Mouse (Mus musculus): ENCODE data around the gene Gtf2ird1.

Gene Gtf2ird1

DNA sequence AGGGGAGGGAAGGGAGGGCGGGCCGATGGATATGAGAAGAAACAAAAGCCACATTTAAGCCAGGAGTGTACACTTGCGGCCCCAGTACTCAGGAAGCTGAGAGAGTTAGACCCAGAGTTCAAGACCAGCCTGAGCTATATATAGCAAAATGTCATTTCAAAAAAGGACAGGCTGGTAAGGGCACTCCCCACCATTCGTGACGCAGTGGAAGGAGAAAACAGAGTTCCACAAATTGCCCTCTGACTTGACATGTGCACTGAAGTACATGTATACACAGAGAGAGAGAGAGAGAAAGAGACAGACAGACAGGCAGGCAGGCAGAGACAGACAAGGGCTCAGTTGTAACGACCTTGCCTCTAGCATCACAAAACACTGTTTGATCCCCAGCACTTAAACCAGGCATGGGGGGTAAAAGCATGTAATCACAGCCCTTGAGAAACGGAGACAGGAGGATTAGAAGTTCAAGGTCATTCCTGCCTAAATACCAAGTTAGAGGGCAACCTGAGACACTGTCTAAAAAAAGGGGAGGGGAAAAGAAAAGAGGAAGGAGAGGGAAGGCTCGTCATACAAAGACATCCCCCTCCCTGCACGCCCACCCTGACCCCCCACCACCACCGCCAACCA lies 11.2 kb downstream of the Gtf2ird1 start:
- DNase-seq (ENCODE audit: low read depth, low spot score) = peak; percentile 87

DNA sequence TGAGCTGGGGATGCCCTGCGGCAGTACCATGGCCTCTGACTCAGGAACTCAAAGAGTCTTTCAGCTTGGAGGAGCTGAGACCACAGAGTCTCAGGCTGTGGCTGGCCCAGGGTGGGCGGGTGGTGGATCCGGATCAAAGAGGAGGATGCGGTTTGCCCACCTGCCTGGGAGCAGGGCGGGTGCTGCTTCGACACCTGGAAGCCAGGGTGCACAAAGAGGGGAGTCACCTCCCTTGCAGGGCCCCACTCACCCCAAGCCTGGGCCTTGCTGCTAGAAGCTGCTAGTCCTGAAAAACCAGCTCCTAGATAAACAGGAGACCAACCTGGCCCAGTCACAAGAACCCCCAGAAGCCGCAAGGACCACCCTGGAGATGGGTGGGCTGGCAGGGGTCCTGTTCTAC lies 12.0 kb downstream of the Gtf2ird1 start:
- no peak for DNase-seq (ENCODE audit: low read depth, low spot score)

DNA sequence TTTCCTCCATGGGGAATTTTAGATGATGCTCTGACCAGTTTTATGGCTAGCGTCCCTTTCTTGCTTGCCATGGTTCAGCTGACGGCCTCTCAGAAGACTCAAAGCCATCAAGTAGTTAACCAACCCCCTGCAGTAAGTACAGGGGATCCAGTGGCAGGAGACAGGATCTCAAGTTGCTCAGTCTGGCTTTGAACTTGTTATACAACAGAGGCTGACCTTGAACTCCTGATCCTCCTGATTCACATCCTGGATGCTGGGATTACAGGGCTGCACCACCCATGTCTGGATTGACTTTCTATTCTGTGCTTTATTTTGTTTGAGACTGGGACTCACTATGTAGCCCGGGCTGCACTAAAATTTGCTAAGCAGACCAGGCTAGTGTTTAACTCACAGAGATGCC lies 14.4 kb downstream of the Gtf2ird1 start:
- DNase-seq (ENCODE audit: low read depth, low spot score) = peak; percentile 75

DNA sequence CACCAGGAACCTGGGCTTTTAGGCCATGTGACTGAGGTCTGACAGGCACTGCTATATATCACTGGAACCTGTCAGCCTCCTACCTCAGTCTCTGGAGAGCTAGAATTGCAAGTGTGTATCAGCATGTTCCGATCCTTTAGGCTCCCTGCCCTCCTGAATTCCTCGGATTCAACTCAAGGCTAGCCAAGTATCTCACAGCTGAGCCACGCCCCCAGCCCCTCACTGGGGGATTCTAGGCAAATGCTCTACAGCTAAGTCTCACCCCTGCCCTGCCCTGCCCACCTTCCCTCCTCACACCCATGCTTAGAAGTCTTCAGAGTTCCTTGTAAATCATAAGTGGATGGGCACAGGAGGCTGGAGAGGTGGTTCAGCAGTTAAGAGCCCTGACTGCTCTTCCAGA lies 15.4 kb downstream of the Gtf2ird1 start:
- peak; percentile 72 for DNase-seq (ENCODE audit: low read depth, low spot score)

DNA sequence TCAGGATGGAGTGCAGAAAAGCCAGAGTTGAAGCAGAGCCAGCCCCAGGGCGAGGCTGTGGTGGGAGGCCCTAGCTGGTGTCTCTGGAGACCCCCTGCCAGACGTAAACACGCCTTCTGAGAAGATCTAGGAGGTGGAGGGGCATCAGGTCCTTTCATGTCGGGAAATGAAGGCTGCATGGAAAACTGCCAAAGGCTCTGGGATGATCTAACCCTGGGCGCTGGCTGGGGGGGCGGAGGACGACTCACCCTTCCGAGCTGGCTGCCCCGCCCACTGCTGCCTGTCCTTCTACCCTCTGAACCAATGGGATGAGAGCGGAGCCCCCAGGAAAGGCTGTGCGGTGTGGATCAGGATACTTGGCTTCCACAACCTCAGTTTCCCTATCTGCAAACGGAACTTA lies 16.4 kb downstream of the Gtf2ird1 start:
- no peak for DNase-seq (ENCODE audit: low read depth, low spot score)

DNA sequence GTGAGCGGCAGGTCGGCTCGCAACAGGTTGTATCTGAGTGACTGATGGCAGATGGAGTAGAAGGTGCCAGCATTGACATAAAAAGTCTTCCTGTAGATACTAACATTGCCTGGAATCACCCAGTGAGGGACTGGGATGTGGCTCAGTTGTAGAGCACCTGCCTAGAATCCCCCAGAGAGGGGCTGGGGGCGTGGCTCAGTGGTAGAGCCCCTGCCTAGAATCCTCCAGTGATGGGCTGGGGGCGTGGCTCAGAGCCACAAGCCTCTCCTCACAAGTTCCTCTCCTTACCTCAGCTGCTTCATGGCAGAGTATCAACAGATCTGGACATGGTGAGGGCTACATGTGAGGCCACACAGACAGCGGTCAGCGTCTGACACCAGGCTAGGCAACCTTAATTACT lies 17.0 kb downstream of the Gtf2ird1 start:
- peak; percentile 56 for DNase-seq (ENCODE audit: low read depth, low spot score)

DNA sequence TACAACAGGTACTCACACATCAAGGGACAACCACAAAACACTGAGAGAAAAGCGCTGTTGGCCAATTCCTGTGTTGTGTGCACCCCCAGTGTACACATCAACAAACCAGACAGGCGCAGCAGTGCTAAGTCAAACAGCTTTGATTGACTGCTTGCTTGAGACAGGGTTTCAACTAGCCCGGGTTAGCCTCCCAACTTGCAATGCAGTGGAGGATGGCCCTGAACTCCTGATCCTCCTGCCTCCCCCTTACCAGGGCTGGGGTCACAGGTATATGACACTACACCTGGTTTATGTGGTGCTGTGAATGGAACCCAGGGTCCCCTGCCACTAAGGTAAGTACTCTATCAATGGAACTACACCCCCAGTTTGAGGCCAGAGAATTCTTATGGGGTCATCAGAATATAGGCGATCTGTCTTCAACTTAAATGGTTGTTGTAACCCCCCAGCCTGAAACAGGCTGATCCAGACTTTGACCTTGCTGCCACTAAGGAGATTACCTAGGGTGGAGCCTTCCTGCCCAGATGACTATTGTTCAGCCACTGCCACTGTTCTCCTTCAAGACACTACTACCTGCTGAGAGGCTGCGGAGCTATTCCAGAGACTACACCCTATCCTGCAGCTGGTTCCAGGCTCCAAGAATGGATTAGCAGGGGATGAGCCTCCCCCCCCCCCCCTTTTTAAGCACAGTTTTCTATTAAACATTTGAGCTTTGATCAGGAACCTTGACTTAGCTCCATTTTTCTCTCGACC lies 17.7 kb downstream of the Gtf2ird1 start:
- DNase-seq (ENCODE audit: low read depth, low spot score) = peak; percentile 93

DNA sequence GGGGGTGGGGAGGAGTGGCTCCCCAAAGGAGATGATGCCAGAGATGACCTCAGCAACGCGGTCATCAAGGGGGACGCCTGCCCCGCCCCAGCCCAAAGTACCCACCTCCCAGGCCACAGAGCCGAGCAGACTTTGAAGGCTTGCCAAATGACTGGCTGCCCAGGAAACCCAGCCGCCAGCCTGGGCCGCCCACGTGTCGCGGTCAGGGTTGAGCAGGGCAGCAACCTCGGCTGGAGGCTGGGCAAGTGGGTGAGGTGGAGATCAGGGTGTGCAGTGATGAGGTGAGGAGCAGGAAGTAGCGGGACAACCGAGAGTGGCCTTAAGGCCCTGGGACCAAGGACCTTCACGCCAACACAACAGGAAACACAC lies 19.1 kb downstream of the Gtf2ird1 start:
- DNase-seq (ENCODE audit: low read depth, low spot score) = no peak

DNA sequence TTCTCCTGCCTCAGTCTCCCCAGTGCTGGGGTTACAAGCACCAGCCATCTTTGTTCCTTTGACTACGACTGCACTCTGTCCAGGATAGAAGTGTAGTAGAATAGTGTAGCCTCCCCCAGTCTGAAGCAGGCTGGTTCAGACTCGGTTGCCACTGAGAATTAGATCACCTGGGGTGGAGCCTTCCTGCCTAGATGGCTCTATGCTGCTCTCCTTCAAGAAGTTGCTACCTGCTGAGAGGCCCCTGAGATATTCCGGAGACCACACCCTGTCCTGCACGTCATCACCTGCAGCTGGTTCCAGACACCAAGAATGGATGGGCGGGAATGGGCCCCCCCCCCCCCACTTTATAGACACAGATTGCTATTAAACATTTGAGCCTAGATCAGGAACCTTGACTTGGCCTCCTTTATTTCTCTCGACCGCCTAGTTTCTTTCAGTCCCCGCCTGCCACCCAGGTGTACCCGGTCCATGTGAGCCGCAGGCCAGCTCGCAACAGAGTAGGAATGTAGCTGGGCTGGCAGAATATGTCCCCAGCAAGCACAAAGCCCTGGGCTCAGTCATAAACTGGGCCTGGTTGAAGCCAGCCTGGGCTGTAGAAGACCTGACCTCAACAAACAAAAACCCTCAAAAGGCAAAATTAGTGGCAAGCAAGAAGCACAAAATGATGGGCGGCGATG lies 19.6 kb downstream of the Gtf2ird1 start:
- DNase-seq (ENCODE audit: low read depth, low spot score) = peak; percentile 93

DNA sequence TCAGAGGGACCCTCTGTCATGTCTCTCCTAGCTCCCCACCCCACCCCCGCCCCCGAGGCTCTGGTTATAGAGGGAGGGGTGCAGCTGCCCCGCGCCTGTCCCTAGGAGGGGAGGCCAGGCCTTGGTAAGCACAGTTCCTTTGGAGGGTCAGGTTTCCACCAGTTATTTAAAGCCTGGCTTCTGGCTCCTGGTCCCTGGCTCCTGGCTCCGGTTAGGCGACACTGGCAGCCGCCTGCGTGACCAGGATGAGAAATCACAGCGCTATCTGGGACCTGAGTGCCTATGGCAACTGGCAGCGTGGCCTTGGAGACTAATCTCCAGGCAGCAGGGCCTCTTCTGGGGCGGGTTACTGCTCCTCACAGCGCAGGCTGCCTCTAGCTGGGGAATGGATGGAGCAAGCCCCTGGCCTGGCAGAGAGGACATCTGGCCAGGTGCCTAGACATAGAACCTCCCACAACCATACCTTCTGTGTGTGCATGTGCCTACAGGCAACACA lies 20.6 kb downstream of the Gtf2ird1 start:
- DNase-seq (ENCODE audit: low read depth, low spot score) = no peak

DNA sequence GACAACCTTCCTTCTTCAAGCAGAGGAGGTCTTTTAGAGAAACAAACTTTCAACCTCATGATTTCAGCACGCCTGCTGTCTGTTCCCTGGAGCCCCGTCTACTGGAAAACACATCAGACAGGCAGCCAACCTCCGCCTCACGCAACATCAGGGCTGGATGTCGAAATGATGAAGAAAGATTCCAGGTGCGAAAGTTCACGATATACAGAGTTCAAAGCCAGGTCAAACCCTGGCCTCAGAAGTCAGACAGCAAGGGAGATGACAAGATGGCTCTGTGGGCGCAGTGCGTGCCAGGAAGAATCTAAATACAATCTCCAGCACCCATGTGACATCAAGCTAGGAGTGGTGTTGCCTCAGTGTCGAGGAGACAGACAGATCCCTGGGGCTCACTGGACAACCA lies 23.4 kb downstream of the Gtf2ird1 start:
- no peak for DNase-seq (ENCODE audit: low read depth, low spot score)

DNA sequence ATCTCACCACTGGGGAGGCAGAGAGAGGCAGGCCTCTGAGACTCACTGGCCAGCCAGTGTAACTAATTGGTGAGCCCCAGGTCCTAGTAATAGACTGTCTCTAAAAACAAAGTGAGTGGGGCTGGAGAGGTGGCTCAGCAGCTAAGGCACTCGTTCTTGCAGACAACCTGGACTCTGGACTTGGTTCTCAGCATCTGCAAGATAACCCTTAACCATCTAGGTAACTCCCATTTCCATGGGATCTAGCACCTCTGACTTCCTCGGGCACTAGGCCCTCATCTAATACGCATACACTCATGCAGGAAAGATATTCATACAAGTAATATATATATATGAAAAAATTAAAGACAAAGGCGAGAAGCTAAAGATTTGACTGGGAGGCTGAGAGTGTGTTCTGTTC lies 26.4 kb downstream of the Gtf2ird1 start:
- DNase-seq (ENCODE audit: low read depth, low spot score) = no peak

DNA sequence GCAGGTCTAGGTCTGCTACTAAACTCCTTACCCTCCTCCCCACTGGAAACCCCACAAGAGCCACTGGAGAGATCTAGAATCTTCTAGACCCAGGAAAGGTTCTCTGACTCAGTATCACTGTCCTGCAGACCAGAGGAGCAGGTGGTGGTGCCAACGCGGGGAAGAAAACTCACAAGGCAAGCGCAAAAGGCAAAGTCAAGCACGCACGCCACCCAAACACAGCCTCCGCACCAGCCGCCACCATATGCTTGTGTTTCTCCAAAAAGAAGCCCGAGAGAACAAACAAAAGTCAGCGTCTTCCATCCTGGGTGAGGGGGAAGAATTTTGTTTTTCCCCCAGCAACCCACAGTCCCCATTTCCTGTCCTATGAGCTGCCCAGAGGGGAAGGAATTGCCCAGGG lies 28.9 kb downstream of the Gtf2ird1 start:
- DNase-seq (ENCODE audit: low read depth, low spot score) = no peak

DNA sequence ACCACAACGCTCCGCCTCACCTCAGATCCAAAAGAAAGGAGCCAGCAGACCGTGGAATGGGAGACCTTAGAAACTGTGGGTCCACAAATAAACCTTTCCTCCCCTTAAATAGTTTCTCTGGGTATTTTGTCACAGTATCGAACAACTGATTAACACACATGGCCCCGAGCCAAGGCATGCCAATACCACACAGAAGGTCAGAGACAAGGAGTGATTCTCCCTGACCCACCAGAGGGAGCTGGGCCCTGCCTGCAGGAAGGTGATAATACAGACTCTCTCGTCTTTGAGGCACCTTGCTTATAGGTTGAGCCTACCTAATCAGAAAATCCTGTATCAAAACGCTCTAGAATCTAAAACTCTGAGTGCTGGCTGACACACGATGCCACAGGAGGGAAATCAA lies 30.9 kb downstream of the Gtf2ird1 start:
- no peak for DNase-seq (ENCODE audit: low read depth, low spot score)

DNA sequence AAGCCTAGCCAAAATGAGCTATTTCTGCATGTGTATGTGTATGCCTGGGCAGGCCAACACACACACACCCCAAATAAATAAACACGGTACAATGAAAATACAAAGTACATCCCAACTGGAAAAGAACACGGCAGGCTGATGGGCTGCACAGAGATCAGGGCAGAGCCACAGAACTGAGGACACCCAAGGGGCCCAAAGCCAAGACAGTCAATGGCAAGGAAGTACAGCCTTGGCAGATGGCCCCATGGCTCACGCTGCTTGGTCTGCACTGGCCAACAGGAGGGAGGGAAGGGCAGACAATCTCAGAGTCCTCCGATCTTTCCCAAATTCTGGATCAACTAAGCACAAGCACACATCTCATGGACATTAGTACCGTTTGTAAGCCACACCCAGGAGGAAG lies 32.6 kb downstream of the Gtf2ird1 start:
- no peak for DNase-seq (ENCODE audit: low read depth, low spot score)

DNA sequence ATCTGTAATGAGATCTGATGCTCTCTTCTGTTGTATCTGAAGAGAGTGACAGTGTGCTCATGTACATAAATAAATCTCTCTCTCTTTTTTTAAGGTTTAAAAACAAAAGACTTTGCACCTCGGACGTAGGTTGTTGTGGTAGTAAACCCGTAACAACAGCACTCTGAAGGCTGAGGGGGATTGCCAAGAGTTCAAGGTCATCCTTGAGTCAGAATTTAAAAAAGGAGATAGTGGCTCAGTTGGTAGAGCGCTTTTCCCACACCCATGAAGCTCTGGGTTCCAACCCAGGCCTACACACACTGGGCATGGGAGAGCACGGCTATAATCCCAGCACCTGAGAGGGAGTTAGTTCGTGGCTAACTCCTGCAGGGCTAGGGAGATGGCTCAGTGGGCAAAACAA lies 33.1 kb downstream of the Gtf2ird1 start:
- no peak for DNase-seq (ENCODE audit: low read depth, low spot score)

DNA sequence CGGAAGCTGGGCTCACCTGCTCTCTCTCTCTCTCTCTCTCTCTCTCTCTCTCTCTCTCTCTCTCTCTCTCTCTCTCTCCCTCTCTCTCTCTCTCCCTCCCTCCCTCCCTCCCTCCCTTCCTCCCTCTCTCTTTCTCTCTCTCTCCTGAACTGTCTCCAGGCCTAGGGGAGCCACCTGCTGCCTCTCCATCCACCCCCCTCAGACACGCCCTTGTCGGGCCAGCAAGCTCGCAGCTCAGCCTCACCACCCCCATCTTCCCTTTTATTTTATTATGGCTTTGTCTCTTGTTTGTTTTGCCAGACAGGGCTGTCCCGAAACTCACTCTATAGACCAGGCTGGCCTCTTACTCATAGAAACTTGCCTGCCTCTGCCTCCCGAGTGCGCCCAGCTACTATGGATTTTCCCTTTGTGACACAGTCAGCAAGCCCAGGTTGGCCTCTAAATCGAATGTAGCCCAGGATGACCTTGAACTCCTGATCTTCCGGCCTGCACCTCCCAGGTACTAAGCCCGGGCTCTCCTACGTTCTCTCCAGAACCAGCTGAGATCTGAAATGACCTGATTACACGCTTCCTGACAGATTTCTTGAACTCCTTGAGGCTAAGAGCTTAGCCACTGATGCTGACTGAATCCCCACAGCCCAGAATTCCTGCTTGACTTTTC lies 34.1 kb downstream of the Gtf2ird1 start:
- DNase-seq (ENCODE audit: low read depth, low spot score) = peak; percentile 91

DNA sequence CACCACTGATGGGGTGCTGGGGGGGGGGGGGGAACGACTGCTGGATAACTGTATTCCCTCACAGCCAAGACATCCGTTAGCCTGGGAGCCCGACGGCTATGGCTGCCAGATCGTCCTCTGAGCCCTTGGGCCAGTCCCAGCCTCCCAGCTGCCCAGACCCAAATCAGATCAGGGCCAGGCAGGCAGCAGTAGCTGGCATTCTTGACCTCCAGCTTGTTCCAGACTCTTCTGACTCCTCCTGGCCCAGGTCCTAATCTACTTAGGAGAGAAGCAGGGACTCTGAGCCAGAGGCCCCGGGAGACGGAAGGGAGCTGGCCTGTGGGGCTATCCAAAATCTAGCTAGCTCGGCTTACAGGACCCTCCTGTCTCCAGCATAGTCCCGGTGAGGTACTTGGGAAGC lies 35.5 kb downstream of the Gtf2ird1 start:
- no peak for DNase-seq (ENCODE audit: low read depth, low spot score)

DNA sequence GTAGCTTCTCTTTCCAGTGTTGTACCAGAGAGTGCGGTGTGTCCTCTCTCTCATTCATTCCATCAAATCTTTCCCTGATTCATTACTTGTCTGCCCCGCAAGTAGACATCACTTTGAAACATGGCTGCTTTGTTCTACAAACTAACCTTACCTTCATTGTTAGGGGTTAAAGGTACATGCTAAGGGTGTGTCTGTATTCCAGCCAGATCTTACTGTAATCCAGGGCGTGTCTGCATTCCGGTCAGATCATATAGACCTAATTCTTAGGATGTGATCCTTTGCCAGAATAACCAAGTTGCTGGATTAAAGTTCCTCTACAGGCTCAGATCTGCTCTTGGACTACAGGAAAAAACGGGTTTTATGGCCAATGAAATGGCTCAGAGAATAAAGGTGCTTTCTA lies 36.8 kb downstream of the Gtf2ird1 start:
- peak; percentile 66 for DNase-seq (ENCODE audit: low read depth, low spot score)

DNA sequence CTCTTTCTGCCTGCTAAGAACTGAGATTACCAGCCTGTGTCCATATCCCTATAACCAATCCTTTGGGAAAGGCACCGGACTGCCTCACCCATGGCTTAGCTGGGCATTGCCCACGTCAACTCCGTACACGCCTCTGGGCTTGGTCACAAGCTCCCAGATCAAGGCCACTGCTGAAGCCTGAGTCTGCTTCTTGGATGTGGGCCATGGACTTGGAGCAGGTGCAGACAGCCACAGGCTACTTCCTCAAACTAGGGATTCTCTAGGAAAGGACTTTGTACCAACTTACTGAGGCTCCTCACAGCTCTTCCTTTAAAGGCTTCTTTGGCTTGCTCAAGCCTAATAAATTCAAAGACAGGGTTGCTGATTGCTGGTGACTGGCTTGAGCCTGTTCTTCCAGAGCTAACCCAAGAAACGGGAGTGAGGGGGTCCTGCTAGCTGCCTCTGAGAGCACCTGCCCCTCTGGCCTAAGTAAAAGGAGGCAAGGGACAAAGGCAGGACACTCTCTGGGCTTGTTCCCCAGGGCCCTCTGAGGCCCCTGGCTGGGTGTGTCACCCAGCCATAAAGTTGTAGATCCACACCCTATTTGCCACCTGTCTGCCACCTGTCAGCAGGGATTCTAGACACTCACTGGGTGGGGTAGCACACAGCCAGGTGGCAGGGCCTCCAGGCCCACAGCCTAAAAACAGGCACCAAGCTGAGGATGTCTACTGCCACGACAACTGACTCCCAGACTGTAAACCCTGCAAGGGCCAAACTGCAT lies 38.0 kb downstream of the Gtf2ird1 start:
- no peak for DNase-seq (ENCODE audit: low read depth, low spot score)

DNA sequence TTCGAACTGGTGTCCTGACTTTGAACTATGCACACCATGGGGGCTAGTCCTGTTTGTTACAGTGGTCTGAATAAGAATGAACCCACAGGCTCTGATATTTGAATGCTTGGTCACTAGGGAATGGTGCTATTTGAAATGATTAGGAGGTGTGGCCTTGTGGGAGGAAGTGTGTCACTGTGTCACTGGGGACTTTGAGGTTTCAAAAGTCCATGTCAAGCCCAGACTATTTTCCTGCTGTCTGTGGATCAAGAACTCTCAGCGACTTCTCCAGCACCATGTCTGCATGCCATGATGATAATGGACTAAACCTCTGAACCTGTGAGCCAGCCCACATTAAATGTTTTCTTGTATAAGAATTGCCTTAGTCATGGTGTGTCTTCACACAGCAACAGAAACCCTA lies 44.2 kb downstream of the Gtf2ird1 start:
- no peak for DNase-seq (ENCODE audit: low read depth, low spot score)

Data from ES-CJ7 (cell line).